9 mouse cellular contexts compared by ENCODE assay signal in genomic region chr2:118112438-118112837, GRCm38 (mm10). TPM values are rescaled to one million over a fixed set of nuclear protein-coding genes. Genes with fewer than 3 reads are reported as not detected.
A peak's percentile ranks its signal among the peaks of the same experiment; 100 is the strongest.
DNase-seq lines count a peak whose midpoint lies in the region; ATAC-seq and TF ChIP-seq lines count a peak whose summit lies in the region.
"Had no signal": no experiment of that assay in that cellular context is flagged by ENCODE, and none has a peak within 500 bp of the region (broad histone marks: within the 10 kb centered on the region; RNA-seq: fewer than 3 reads in every experiment).

No protein-coding gene starts in this region.

- H3K9me3 ChIP-seq in kidney, postnatal 0 days (replicated peaks; ENCODE audit: low read length): no peaks in the 10 kb centered on the region
- no peaks in the 10 kb centered on the region for H3K9me3 ChIP-seq in forebrain, embryonic 10.5 days
- no peaks in the 10 kb centered on the region for H3K9me3 ChIP-seq in limb, embryonic 11.5 days (ENCODE audit: control insufficient read depth, low read length)
- H3K9me3 ChIP-seq in neural tube, embryonic 14.5 days (ENCODE audit: control insufficient read depth, low read length): no peaks in the 10 kb centered on the region

- TF ChIP-seq CTCF in kidney, postnatal 0 days (IDR thresholded peaks at IDR 0.05; ENCODE audit: low read depth): no peak

- ATAC-seq in kidney, postnatal 0 days (replicated peaks; ENCODE audit: low FRiP score, low read depth): no peak
- ATAC-seq in limb, embryonic 11.5 days (ENCODE audit: insufficient number of reproducible peaks, low FRiP score, low TSS enrichment, low read depth): no peak
- ATAC-seq in neural tube, embryonic 14.5 days (ENCODE audit: low read depth): no peak
- ATAC-seq in inflammation-experienced regulatory T-cells, adult 6 months: no peak

- H3K36me3 ChIP-seq in kidney, postnatal 0 days (ENCODE audit: insufficient read depth, low read length): peaks cover 9% of the 10 kb centered on the region
- H3K36me3 ChIP-seq in forebrain, embryonic 10.5 days (replicated peaks): peaks cover 33% of the 10 kb centered on the region
- H3K36me3 ChIP-seq in limb, embryonic 11.5 days (ENCODE audit: control insufficient read depth, insufficient read depth, low read length): no peaks in the 10 kb centered on the region; the same call in 1 of the 2 replicates
- H3K36me3 ChIP-seq in neural tube, embryonic 14.5 days (ENCODE audit: control insufficient read depth, insufficient read depth, low read length): no peaks in the 10 kb centered on the region

- peaks cover 5% of the 10 kb centered on the region for H3K4me1 ChIP-seq in kidney, postnatal 0 days (replicated peaks; ENCODE audit: insufficient read depth, low read length)
- peaks cover 64% of the 10 kb centered on the region for H3K4me1 ChIP-seq in forebrain, embryonic 10.5 days
- peaks cover 7% of the 10 kb centered on the region; the same call in 1 of the 2 replicates for H3K4me1 ChIP-seq in limb, embryonic 11.5 days (ENCODE audit: control insufficient read depth, insufficient read depth, low read length)
- peaks cover 15% of the 10 kb centered on the region; the same call in 1 of the 2 replicates for H3K4me1 ChIP-seq in neural tube, embryonic 14.5 days (ENCODE audit: control insufficient read depth, insufficient read depth, low read length)

- H3K9ac ChIP-seq in kidney, postnatal 0 days (ENCODE audit: low read depth, low read length): peak overlapping the region; percentile 55
- peak overlapping the region; percentile 45 for H3K9ac ChIP-seq in limb, embryonic 11.5 days (ENCODE audit: low read length)
- no peak overlapping the region for H3K9ac ChIP-seq in neural tube, embryonic 14.5 days (replicated peaks; ENCODE audit: low read depth, low read length)

- WGBS in kidney, postnatal 0 days: 17% methylated on average over 5 of the region's 5 CpGs
- 18% methylated on average over 5 of the region's 5 CpGs for WGBS in forebrain, embryonic 10.5 days
- 25% methylated on average over 5 of the region's 5 CpGs for WGBS in limb, embryonic 11.5 days
- WGBS in neural tube, embryonic 14.5 days: 39% methylated on average over 5 of the region's 5 CpGs

- H3K27me3 ChIP-seq in kidney, postnatal 0 days (ENCODE audit: insufficient read depth, low read length): no peaks in the 10 kb centered on the region
- H3K27me3 ChIP-seq in forebrain, embryonic 10.5 days (ENCODE audit: poor library complexity, severe bottlenecking): peaks cover 26% of the 10 kb centered on the region
- 0 out of 2 replicates have a peak, but pooled peaks cover 4% of the 10 kb centered on the region for H3K27me3 ChIP-seq in limb, embryonic 11.5 days (ENCODE audit: control insufficient read depth, insufficient read depth, low read length)
- H3K27me3 ChIP-seq in neural tube, embryonic 14.5 days (ENCODE audit: control insufficient read depth, insufficient read depth, low read length): no peaks in the 10 kb centered on the region

- peak overlapping the region; percentile 92 for H3K4me2 ChIP-seq in kidney, postnatal 0 days (ENCODE audit: low read length)
- peak overlapping the region; percentile 63 for H3K4me2 ChIP-seq in limb, embryonic 11.5 days (ENCODE audit: low read depth, severe bottlenecking)
- peak overlapping the region; percentile 71; the same call in 1 of the 2 replicates for H3K4me2 ChIP-seq in neural tube, embryonic 14.5 days (ENCODE audit: low read depth, low read length)

- H3K27ac ChIP-seq in kidney, postnatal 0 days: no peak overlapping the region
- H3K27ac ChIP-seq in forebrain, embryonic 10.5 days: peak overlapping the region; percentile 84
- H3K27ac ChIP-seq in limb, embryonic 11.5 days (replicated peaks; ENCODE audit: low read depth, low read length): no peak overlapping the region
- no peak overlapping the region for H3K27ac ChIP-seq in neural tube, embryonic 14.5 days (ENCODE audit: low read depth, low read length)

- peak overlapping the region; percentile 52 for H3K4me3 ChIP-seq in kidney, postnatal 0 days (replicated peaks; ENCODE audit: low read depth, low read length)
- H3K4me3 ChIP-seq in forebrain, embryonic 10.5 days: peak overlapping the region; percentile 69
- peak overlapping the region; percentile 36 for H3K4me3 ChIP-seq in limb, embryonic 11.5 days (ENCODE audit: low read depth, low read length)
- H3K4me3 ChIP-seq in neural tube, embryonic 14.5 days (ENCODE audit: low read depth, low read length): no peak overlapping the region; the same call in 1 of the 2 replicates

- no peak for DNase-seq in kidney, postnatal 0 days (ENCODE audit: low spot score)
- DNase-seq in kidney, adult 18-20 months: no peak
- peak; percentile 23 for DNase-seq in forebrain, embryonic 10.5 days (ENCODE audit: extremely low spot score, low spot score)
- no peak for DNase-seq in limb, embryonic 11.5 days (ENCODE audit: low spot score)
- DNase-seq in embryo, embryonic 10.5 days (ENCODE audit: low spot score): no peak
- DNase-seq in gastrocnemius, postnatal 4 days (ENCODE audit: low spot score in 2 of 2): no peak
- DNase-seq: cerebellum, adult 11 months had no signal

RNA-seq across cellular contexts. Expression of gene Thbs1, which starts 0.8 kb away (rescaled TPM):
- 38.1 and 38.5 TPM in 2 replicates for polyA plus RNA-seq in kidney, postnatal 0 days (2015; fragmentation: Nextera tagmentation; extraction: Ambion mirVana)
- 40.0 and 40.9 TPM in 2 replicates for polyA plus RNA-seq in forebrain, embryonic 10.5 days (2016; fragmentation: Nextera tagmentation; extraction: Ambion mirVana)
- 33.8 and 35.7 TPM in 2 replicates for polyA plus RNA-seq in limb, embryonic 11.5 days (2014; fragmentation: Nextera tagmentation; extraction: Ambion mirVana)
- polyA plus RNA-seq in neural tube, embryonic 14.5 days (2014; fragmentation: Nextera tagmentation; extraction: Ambion mirVana): 4.5 and 4.9 TPM in 2 replicates
- total RNA-seq in gastrocnemius, postnatal 4 days (2021): 10 to 100 TPM; 71.1 to 73.2 TPM
- under 1 TPM in 2 of 3 experiments, not detected in 1; 0.16 to 0.28 TPM for polyA plus RNA-seq in inflammation-experienced regulatory T-cells, adult 6 months (2017; shearing (Covaris generic))
